Mouse (Mus musculus) heart, embryonic 10.5 days (tissue): ENCODE data around the gene Ago3. TPM values are rescaled to one million over a fixed set of nuclear protein-coding genes. Genes with fewer than 3 reads are reported as not detected.

Experiments
- DNase-seq: peaks from one replicate; pipeline ENCODE4 v3.0.0-alpha.2; 2017; ENCODE audit warnings: low spot score
- H3K27ac ChIP-seq: fragments of 300-500 bp; sonication (generic); 2 replicates; pipeline ENCODE4 v1.5.1; 2016; ENCODE audit warnings: mild to moderate bottlenecking
- H3K27me3 ChIP-seq: fragments of 300-500 bp; sonication (generic); 2 replicates; pipeline ENCODE4 v1.6.1; 2016; ENCODE audit warnings: mild to moderate bottlenecking; ENCODE audit not compliant: poor library complexity, insufficient read depth, severe bottlenecking
- H3K36me3 ChIP-seq: fragments of 300-500 bp; sonication (generic); 2 replicates; pipeline ENCODE4 v1.6.1; 2016; ENCODE audit warnings: mild to moderate bottlenecking, moderate library complexity
- H3K4me1 ChIP-seq: fragments of 300-500 bp; sonication (generic); 2 replicates; pipeline ENCODE4 v1.6.1; 2016; ENCODE audit warnings: mild to moderate bottlenecking
- H3K4me3 ChIP-seq: fragments of 300-500 bp; sonication (generic); 2 replicates; pipeline ENCODE4 v1.5.1; 2016; ENCODE audit warnings: mild to moderate bottlenecking, moderate library complexity
- H3K9me3 ChIP-seq: fragments of 300-500 bp; sonication (generic); 2 replicates; pipeline ENCODE4 v1.6.1; 2016; ENCODE audit warnings: mild to moderate bottlenecking, moderate library complexity
- WGBS: fragments of 180-500 bp; shearing (Covaris S2); methylation state at CpG from one replicate; pipeline ENCODE4 v1.1.7; 2016; 5-methylcytosine and 5-hydroxymethylcytosine counted together
- polyA plus RNA-seq: library from polyadenylated mRNA; unstranded; fragments of >200 nt; fragmentation: Nextera tagmentation; extraction: Ambion mirVana; gene quantifications from 2 replicates; pipeline ENCODE4 v1.2.1, GENCODE M21; 2016

The Ago3 gene
- polyA plus RNA-seq: 11.6 and 14.5 TPM in 2 replicates

GRCm38 (mm10) chr4:126429347-126430079 is at the start of gene Ago3:
Gene Ago3, minus strand, starts transcription at chr4:126429556.
- peak; percentile 96 for DNase-seq
- WGBS: under 1% methylated on average over 65 of the region's 65 CpGs
- Histone ChIP-seq H3K36me3 (0 out of 2 replicates have a peak, but pooled peaks cover 5% of the 10 kb centered on the region), H3K4me3 (peak within 1 kb of the TSS; percentile 85), H3K27ac (peak within 1 kb of the TSS; percentile 90), H3K27me3 (no peaks in the 10 kb centered on the region), H3K9me3 (no peaks in the 10 kb centered on the region), H3K4me1 (peaks cover 4% of the 10 kb centered on the region; the same call in 1 of the 2 replicates)

- peaks cover 8% of the 10 kb centered on the region; the same call in 1 of the 2 replicates for H3K4me1 ChIP-seq
- 36% methylated on average over 5 of the region's 5 CpGs for WGBS
- peak; percentile 70 for DNase-seq
Observed at GRCm38 (mm10) chr4:126473031-126473430, 43.7 kb upstream of the Ago3 start.

GRCm38 (mm10) chr4:126469334-126469733 is 40.0 kb upstream of the Ago3 start:
- Histone ChIP-seq H3K27ac (no peak overlapping the region), H3K27me3 (no peaks in the 10 kb centered on the region), H3K4me3 (no peak overlapping the region), H3K4me1 (peaks cover 41% of the 10 kb centered on the region), H3K9me3 (no peaks in the 10 kb centered on the region), H3K36me3 (no peaks in the 10 kb centered on the region)
- WGBS: 71% methylated on average over 1 of the region's 1 CpGs
- DNase-seq: no peak

More at GRCm38 (mm10) chr4:126473031-126473430, 43.7 kb upstream of the Ago3 start:
- H3K27me3 ChIP-seq: no peaks in the 10 kb centered on the region
- no peaks in the 10 kb centered on the region for H3K9me3 ChIP-seq
- H3K4me3 ChIP-seq: no peak overlapping the region
- no peak overlapping the region for H3K27ac ChIP-seq
- no peaks in the 10 kb centered on the region for H3K36me3 ChIP-seq

GRCm38 (mm10) chr4:126468925-126469324 is 39.6 kb upstream of the Ago3 start:
- 5% methylated on average over 8 of the region's 8 CpGs for WGBS
- peak overlapping the region; percentile 94; the same call in 1 of the 2 replicates for H3K27ac ChIP-seq
- no peaks in the 10 kb centered on the region for H3K9me3 ChIP-seq
- DNase-seq: no peak
- H3K27me3 ChIP-seq: no peaks in the 10 kb centered on the region
- H3K36me3 ChIP-seq: no peaks in the 10 kb centered on the region
- H3K4me3 ChIP-seq: peak overlapping the region; percentile 95
- H3K4me1 ChIP-seq: peaks cover 44% of the 10 kb centered on the region

- peaks cover 48% of the 10 kb centered on the region for H3K4me1 ChIP-seq
- H3K36me3 ChIP-seq: no peaks in the 10 kb centered on the region
- under 1% methylated on average over 55 of the region's 55 CpGs for WGBS
- H3K4me3 ChIP-seq: peak within 1 kb of the TSS; percentile 95
- H3K9me3 ChIP-seq: no peaks in the 10 kb centered on the region
- peak within 1 kb of the TSS; percentile 94 for H3K27ac ChIP-seq
- peak; percentile 96 for DNase-seq
- H3K27me3 ChIP-seq: no peaks in the 10 kb centered on the region
Observed at GRCm38 (mm10) chr4:126468285-126468901, 39.0 kb upstream of the Ago3 start, which contains the start of gene Ago1. Gene Ago1, minus strand, starts transcription at chr4:126468583.

- no peaks in the 10 kb centered on the region for H3K36me3 ChIP-seq
- no peaks in the 10 kb centered on the region for H3K9me3 ChIP-seq
- peak; percentile 90 for DNase-seq
- peaks cover 48% of the 10 kb centered on the region for H3K4me1 ChIP-seq
- WGBS: under 1% methylated on average over 25 of the region's 25 CpGs
- H3K27ac ChIP-seq: peak overlapping the region; percentile 94
- no peaks in the 10 kb centered on the region for H3K27me3 ChIP-seq
- H3K4me3 ChIP-seq: peak overlapping the region; percentile 95
Observed at GRCm38 (mm10) chr4:126467721-126468284, 38.4 kb upstream of the Ago3 start.

- no peak for DNase-seq
- no peaks in the 10 kb centered on the region for H3K9me3 ChIP-seq
- peaks cover 48% of the 10 kb centered on the region for H3K4me1 ChIP-seq
- H3K27ac ChIP-seq: peak overlapping the region; percentile 49; the same call in 1 of the 2 replicates
- peak overlapping the region; percentile 38 for H3K4me3 ChIP-seq
- no peaks in the 10 kb centered on the region for H3K36me3 ChIP-seq
- no peaks in the 10 kb centered on the region for H3K27me3 ChIP-seq
- 30% methylated on average over 8 of the region's 8 CpGs for WGBS
Observed at GRCm38 (mm10) chr4:126466251-126466750, 36.9 kb upstream of the Ago3 start.

GRCm38 (mm10) chr4:126465843-126466242 is 36.5 kb upstream of the Ago3 start:
- Histone ChIP-seq H3K4me3 (peak overlapping the region; percentile 38), H3K27me3 (no peaks in the 10 kb centered on the region), H3K36me3 (no peaks in the 10 kb centered on the region), H3K27ac (peak overlapping the region; percentile 49; the same call in 1 of the 2 replicates), H3K4me1 (peaks cover 48% of the 10 kb centered on the region), H3K9me3 (no peaks in the 10 kb centered on the region)
- peak; percentile 78 for DNase-seq
- WGBS: 7% methylated on average over 8 of the region's 8 CpGs

- WGBS: 15% methylated on average over 2 of the region's 2 CpGs
- peaks cover 48% of the 10 kb centered on the region for H3K4me1 ChIP-seq
- H3K4me3 ChIP-seq: 0 out of 2 replicates have a peak overlapping the region, but pooled peaks have one; percentile 9
Observed at GRCm38 (mm10) chr4:126464892-126465235, 35.5 kb upstream of the Ago3 start.

GRCm38 (mm10) chr4:126464189-126464891 is 35.0 kb upstream of the Ago3 start:
- H3K36me3 ChIP-seq: peaks cover 11% of the 10 kb centered on the region
- H3K27ac ChIP-seq: peak overlapping the region; percentile 36; the same call in 1 of the 2 replicates
- H3K4me3 ChIP-seq: no peak overlapping the region
- H3K27me3 ChIP-seq: no peaks in the 10 kb centered on the region
- 32% methylated on average over 4 of the region's 4 CpGs for WGBS
- peaks cover 52% of the 10 kb centered on the region for H3K4me1 ChIP-seq
- no peak for DNase-seq
- H3K9me3 ChIP-seq: no peaks in the 10 kb centered on the region

More at GRCm38 (mm10) chr4:126464892-126465235, 35.5 kb upstream of the Ago3 start:
- no peak overlapping the region for H3K27ac ChIP-seq
- no peak for DNase-seq
- H3K9me3 ChIP-seq: no peaks in the 10 kb centered on the region
- H3K36me3 ChIP-seq: peaks cover 6% of the 10 kb centered on the region
- no peaks in the 10 kb centered on the region for H3K27me3 ChIP-seq

DNA sequence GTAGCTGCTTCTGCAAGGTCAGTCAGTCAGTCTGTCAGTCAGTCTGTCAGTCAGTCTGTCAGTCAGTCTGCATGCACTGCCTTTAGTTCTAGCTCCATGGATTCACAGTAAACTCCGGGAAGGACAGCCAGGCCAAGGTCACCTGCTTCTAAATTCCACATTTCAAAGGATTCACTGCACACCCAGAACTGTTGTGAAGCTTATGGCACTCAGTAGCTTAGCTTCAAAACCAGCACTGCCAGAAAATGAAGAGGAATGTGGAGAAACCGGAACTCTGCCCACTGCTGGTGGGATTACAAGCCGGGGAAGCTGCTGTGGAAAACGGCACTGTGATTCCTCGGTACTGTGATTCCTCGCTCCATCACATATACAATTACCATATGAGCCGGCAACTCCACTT is 26.1 kb upstream of the Ago3 start:
- no peaks in the 10 kb centered on the region for H3K9me3 ChIP-seq
- WGBS: 91% methylated on average over 7 of the region's 7 CpGs
- peaks cover 87% of the 10 kb centered on the region for H3K36me3 ChIP-seq
- no peak for DNase-seq
- H3K4me1 ChIP-seq: 0 out of 2 replicates have a peak, but pooled peaks cover 4% of the 10 kb centered on the region
- H3K4me3 ChIP-seq: no peak overlapping the region
- no peak overlapping the region for H3K27ac ChIP-seq
- no peaks in the 10 kb centered on the region for H3K27me3 ChIP-seq

DNA sequence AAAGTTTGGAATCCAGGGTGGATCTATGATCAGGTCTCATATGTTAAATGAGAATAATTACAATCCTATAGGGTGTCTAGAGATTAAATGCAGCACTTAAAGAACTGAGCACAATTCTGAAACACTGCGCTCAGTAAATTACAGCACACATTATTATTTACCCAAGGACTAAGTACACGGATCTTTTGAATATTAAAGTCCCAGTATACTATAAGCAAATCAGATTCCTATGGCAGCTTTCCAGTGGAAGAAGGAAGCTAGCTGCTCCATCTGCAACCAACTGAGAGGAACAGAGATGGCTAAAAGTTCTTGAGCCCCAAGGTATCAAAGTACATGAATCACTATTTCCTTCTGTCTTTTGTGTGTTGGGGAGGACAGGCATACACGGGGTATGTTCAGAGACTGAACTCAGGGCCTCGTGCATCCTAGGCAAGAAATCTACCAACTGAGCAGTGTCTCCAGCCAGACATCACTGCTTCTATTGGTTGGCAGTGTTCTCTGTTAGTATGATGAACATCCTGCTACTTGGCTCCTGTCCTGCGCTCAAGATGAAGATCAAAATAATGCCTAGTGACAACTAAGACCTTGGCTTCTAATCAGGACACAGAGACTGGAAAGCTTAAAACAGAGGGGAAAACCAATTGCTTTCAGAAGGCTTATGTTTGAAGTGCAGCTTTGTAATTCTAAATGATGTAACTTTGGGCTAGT is 25.3 kb upstream of the Ago3 start:
- Histone ChIP-seq H3K4me3 (no peak overlapping the region), H3K27ac (no peak overlapping the region), H3K4me1 (0 out of 2 replicates have a peak, but pooled peaks cover 3% of the 10 kb centered on the region), H3K9me3 (no peaks in the 10 kb centered on the region), H3K27me3 (no peaks in the 10 kb centered on the region), H3K36me3 (peaks cover 84% of the 10 kb centered on the region)
- WGBS: 90% methylated on average over 5 of the region's 5 CpGs
- DNase-seq: no peak
